Mouse (Mus musculus): Measurements from ENCODE around the gene Cryzl2. TPM values are rescaled to one million over a fixed set of nuclear protein-coding genes. Genes with fewer than 3 reads are reported as not detected.

The Cryzl2 gene
- polyA plus RNA-seq, 1 experiment = 13.8 TPM

DNA sequence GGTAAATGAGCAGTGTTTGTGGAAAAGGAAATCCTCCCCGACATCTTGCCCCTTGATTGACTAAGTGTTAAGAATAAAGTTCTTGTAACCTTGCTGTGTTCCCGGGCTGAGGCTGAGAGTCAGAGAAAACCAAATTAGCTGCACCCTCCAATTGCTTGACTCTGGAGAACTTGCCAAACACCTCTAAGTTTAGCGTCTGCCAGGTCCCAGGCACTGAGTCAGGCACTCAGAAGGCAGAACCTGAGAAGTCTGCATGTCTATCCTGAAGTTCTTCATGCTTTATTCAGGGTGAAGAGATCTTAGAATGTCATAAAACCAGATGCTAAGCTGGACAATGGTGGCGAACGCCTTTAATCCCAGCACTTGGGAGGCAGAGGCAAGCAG is 9.6 kb upstream of the Cryzl2 start:
- Histone ChIP-seq H3K4me3 (ENCODE audit: insufficient read depth, low read length) (no peak overlapping the region), H3K27ac (ENCODE audit: insufficient read depth, low read length) (no peak overlapping the region), H3K4me1 (ENCODE audit: control insufficient read depth, insufficient read depth, low read length) (peaks cover 4% of the 10 kb centered on the region)
- TF ChIP-seq POLR2A (IDR thresholded peaks at IDR 0.05; ENCODE audit: extremely low read depth, insufficient read depth, low read length) = no peak
- TF ChIP-seq CTCF (IDR thresholded peaks at IDR 0.05; ENCODE audit: extremely low read depth, insufficient read depth, low read length) = no peak

DNA sequence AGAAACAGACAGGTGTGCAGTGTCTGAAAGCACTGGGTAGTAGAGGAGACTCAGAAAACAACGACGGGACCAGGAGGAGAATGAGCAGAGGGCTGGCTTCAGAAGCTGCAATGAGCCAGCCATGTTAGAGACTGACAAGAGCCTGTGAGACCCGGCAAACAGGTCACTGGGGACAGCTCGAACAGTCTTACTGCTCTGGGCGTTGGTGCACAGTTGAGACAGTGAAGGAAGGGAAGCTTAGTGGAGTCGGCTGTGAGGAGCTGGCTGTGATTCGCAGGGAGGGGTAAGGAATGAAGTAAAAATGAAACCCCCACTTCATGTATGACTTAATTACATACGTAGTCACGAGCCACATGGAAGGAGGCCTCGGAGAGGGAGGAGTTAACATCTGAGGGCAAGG is 8.8 kb upstream of the Cryzl2 start:
- TF ChIP-seq CTCF (IDR thresholded peaks at IDR 0.05; ENCODE audit: extremely low read depth, insufficient read depth, low read length) (no peak), POLR2A (IDR thresholded peaks at IDR 0.05; ENCODE audit: extremely low read depth, insufficient read depth, low read length) (no peak)
- peaks cover 4% of the 10 kb centered on the region for H3K4me1 ChIP-seq (ENCODE audit: control insufficient read depth, insufficient read depth, low read length)
- H3K27ac ChIP-seq (ENCODE audit: insufficient read depth, low read length) = no peak overlapping the region
- H3K4me3 ChIP-seq (ENCODE audit: insufficient read depth, low read length) = no peak overlapping the region

DNA sequence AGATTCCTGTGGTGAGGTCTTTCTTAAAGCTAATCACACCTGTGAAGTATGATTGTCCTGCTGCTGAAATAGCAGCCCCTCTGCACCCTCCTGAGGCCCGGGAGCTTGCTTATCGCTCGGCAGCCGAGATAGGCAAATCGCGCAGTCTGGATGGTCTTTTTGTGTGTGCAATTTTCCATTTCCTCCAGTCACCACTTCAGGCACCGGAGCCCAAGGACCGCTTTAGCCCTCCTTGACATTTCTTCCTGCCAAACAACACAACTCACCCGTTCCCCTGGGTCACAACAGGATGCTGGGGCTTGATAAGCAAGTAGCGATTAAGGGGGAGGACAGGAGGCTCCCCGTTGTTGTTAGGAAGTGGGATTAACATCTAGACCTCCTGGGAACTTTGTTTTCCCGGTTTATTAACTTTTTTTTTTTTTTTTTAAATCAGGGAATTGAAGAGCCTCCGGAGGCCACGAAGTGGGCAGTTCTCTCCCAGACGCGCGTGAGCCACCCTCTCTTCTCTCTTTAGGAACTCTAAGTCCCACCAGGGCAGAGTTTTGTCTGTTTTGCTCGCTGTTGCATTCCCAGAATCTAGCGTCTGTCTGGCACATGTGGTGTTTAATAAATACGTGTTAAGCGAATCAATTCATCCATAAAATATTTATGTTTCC is 8.3 kb upstream of the Cryzl2 start:
- H3K27ac ChIP-seq (ENCODE audit: insufficient read depth, low read length) = no peak overlapping the region
- H3K4me1 ChIP-seq (ENCODE audit: control insufficient read depth, insufficient read depth, low read length) = no peaks in the 10 kb centered on the region
- TF ChIP-seq POLR2A (IDR thresholded peaks at IDR 0.05; ENCODE audit: extremely low read depth, insufficient read depth, low read length) (no peak), CTCF (IDR thresholded peaks at IDR 0.05; ENCODE audit: extremely low read depth, insufficient read depth, low read length) (no peak)
- no peak overlapping the region for H3K4me3 ChIP-seq (ENCODE audit: insufficient read depth, low read length)

DNA sequence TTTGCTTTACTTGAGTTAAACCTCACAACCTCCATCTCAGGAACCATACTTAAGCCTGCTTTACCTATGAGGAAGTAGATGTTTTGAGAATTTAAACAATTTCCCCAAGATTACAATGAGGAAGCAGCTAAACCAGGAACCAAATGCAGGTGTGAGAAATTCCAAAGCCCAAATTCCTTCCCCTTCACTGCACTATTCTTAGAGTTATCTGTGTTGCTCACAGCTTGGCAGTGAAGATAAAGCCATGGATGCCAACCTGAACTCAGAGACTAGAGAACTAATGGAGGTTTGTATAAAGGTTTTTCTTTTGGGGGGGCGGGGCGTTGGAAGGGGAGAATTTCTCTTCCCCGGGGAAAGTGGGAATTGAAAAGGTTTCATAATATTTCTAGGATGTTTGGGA is 6.1 kb upstream of the Cryzl2 start:
- no peak overlapping the region for H3K4me3 ChIP-seq (ENCODE audit: insufficient read depth, low read length)

DNA sequence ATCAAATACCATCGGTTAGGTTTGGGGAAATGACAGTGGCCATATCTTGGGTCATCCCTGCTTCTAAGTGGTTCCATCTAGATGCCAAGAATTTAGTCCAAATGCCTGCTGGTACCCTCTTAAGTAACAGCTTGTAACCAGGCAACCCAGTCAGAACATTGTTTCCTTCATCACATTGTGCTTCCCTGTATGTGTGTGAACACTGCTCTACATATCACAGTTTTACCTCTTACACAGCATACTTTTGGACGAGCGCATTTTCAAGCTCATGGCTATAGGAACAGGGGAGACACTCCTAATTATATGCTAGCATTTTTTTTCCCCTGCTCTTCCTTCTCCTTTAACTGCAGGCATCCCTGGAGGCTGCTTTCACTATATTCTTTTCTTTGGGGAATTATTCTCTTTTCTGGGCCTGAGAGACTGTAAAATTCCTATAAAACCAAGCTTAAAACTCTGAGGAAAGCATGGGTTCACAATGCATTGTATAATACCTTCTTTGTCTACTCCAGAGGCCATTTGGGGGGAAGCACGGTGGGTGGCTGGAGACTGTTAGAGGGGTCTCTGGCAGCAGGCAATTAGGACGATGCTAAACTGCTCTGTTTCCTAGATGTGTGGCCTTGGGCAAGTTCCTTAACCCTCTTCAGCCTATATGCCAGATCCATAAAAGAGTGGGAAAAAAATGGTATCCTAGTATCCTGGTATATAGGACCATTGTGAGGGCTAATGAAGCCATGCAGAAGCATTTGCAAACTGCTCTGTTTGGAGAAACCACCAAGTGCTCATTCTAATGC is 5.4 kb upstream of the Cryzl2 start:
- Histone ChIP-seq H3K27ac (ENCODE audit: insufficient read depth, low read length) (no peak overlapping the region), H3K4me3 (ENCODE audit: insufficient read depth, low read length) (no peak overlapping the region)
- no peak for TF ChIP-seq CTCF (IDR thresholded peaks at IDR 0.05; ENCODE audit: extremely low read depth, insufficient read depth, low read length)
- no peak for TF ChIP-seq POLR2A (IDR thresholded peaks at IDR 0.05; ENCODE audit: extremely low read depth, insufficient read depth, low read length)

More for the DNA sequence above, 6.1 kb upstream of the Cryzl2 start:
- Histone ChIP-seq H3K27ac (ENCODE audit: insufficient read depth, low read length) (no peak overlapping the region), H3K4me1 (ENCODE audit: control insufficient read depth, insufficient read depth, low read length) (no peaks in the 10 kb centered on the region)
- TF ChIP-seq POLR2A (IDR thresholded peaks at IDR 0.05; ENCODE audit: extremely low read depth, insufficient read depth, low read length) = no peak
- no peak for TF ChIP-seq CTCF (IDR thresholded peaks at IDR 0.05; ENCODE audit: extremely low read depth, insufficient read depth, low read length)

DNA sequence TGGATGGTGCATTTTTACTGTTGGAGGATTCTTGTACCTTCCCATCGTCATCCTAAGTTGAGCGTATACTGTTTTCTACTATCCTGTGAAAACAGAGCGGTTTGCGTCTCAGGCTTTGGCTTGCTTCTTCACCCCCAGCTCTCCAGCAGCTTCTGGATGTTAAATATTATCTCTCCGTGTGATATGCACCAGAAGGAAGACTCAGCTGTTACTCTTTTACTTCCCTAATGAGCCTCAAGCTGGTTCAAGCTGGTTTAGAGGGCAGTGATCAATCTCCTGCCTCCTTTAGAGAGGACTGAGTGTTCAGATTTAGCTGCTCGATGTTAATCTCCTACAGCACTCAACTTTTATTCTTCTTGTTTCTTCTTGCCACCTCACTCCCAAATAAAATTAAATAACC is 3.5 kb upstream of the Cryzl2 start:
- H3K27ac ChIP-seq (ENCODE audit: insufficient read depth, low read length) = no peak overlapping the region
- TF ChIP-seq CTCF (IDR thresholded peaks at IDR 0.05; ENCODE audit: extremely low read depth, insufficient read depth, low read length) (no peak), POLR2A (IDR thresholded peaks at IDR 0.05; ENCODE audit: extremely low read depth, insufficient read depth, low read length) (no peak)

More for the DNA sequence above, 5.4 kb upstream of the Cryzl2 start:
- no peaks in the 10 kb centered on the region for H3K4me1 ChIP-seq (ENCODE audit: control insufficient read depth, insufficient read depth, low read length)

DNA sequence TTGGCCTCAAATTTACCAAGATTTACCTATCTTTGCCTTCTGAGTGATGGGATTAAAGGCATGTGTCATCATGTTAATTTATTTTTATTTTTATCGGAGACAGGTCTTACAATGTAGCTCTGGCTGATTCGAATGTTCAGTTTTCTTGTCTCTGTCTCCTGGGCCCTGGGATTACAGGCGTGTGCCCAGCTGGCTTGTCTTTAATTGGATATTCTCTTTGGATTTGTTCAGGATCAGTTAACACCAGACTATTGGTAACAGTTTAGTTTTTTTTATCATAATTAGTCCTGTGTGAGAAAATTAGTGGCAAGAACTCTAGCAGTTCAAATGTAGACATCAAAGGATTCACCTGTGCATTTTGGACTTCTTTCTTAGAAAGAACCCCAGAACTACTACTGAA is 588 bp upstream of the Cryzl2 start:
- Histone ChIP-seq H3K4me3 (ENCODE audit: insufficient read depth, low read length) (no peak overlapping the region), H3K4me1 (ENCODE audit: control insufficient read depth, insufficient read depth, low read length) (peaks cover 2% of the 10 kb centered on the region; the same call in 1 of the 2 replicates), H3K27ac (ENCODE audit: insufficient read depth, low read length) (no peak overlapping the region)
- TF ChIP-seq CTCF (IDR thresholded peaks at IDR 0.05; ENCODE audit: extremely low read depth, insufficient read depth, low read length) = no peak
- no peak for TF ChIP-seq POLR2A (IDR thresholded peaks at IDR 0.05; ENCODE audit: extremely low read depth, insufficient read depth, low read length)

More for the DNA sequence above, 3.5 kb upstream of the Cryzl2 start:
- Histone ChIP-seq H3K4me1 (ENCODE audit: control insufficient read depth, insufficient read depth, low read length) (peaks cover 2% of the 10 kb centered on the region; the same call in 1 of the 2 replicates), H3K4me3 (ENCODE audit: insufficient read depth, low read length) (no peak overlapping the region)

DNA sequence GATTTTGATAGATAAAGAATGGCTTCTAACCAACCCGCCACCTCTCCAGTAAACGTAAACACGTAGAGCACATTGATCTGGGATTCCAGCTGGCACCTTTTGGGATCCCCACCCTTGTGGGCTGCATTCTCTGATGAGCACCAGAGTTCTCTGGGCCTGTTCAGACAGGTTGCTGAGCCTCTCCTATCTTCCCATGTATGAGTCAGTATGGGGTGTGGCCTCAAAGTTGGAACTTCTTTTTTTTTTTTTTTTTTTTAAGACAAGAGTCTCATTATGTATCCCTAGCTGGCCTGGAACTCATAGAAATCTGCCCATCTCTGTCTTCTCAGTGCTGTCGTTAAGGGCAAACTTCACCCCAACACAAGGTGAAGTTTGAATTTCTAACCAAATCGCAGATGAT is 1.5 kb downstream of the Cryzl2 start:
- peaks cover 2% of the 10 kb centered on the region; the same call in 1 of the 2 replicates for H3K4me1 ChIP-seq (ENCODE audit: control insufficient read depth, insufficient read depth, low read length)
- no peak for TF ChIP-seq POLR2A (IDR thresholded peaks at IDR 0.05; ENCODE audit: extremely low read depth, insufficient read depth, low read length)
- no peak overlapping the region for H3K4me3 ChIP-seq (ENCODE audit: insufficient read depth, low read length)
- no peak overlapping the region for H3K27ac ChIP-seq (ENCODE audit: insufficient read depth, low read length)

DNA sequence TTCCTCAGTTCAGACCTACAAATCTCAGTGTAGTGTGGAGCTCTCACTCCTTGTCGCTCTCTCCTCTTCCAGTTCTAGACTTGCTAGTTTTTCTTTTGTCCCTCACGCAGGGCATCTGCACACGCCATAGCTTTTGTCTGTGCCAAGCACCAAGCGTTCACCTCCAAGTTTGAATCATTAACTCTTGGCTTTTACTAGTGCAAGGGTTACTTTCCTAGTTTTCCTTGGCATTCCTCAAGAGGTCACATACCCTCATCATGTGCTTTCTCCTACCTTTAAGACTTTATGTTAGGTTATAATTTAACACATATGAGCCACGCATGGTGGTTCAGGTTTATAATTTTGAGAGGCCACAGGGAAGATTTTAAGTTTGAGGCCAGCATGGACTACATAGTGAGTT is 2.9 kb downstream of the Cryzl2 start:
- no peak for TF ChIP-seq POLR2A (IDR thresholded peaks at IDR 0.05; ENCODE audit: extremely low read depth, insufficient read depth, low read length)
- no peak for TF ChIP-seq CTCF (IDR thresholded peaks at IDR 0.05; ENCODE audit: extremely low read depth, insufficient read depth, low read length)
- Histone ChIP-seq H3K4me1 (ENCODE audit: control insufficient read depth, insufficient read depth, low read length) (peaks cover 2% of the 10 kb centered on the region; the same call in 1 of the 2 replicates), H3K27ac (ENCODE audit: insufficient read depth, low read length) (no peak overlapping the region), H3K4me3 (ENCODE audit: insufficient read depth, low read length) (no peak overlapping the region)

DNA sequence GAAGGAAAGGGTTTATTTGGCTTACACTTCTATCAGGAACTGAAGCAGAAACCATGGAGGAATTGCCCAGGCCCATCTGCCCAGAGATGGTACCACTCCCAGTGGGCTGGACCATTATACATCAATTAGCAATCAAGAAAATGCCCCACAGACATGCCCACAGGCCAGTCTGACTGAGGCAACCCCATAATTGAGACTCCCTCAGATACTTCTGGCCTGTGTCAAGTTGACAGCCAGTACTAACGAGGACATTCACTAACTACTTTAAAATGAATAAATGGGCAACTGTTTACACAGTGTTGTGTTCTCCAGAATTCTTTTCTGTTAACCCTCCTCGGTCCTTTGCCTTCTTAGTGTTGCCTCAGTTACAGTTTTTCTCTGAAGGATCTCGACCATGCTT is 4.0 kb downstream of the Cryzl2 start:
- Histone ChIP-seq H3K27ac (ENCODE audit: insufficient read depth, low read length) (no peak overlapping the region), H3K4me3 (ENCODE audit: insufficient read depth, low read length) (no peak overlapping the region), H3K4me1 (ENCODE audit: control insufficient read depth, insufficient read depth, low read length) (peaks cover 2% of the 10 kb centered on the region; the same call in 1 of the 2 replicates)
- TF ChIP-seq POLR2A (IDR thresholded peaks at IDR 0.05; ENCODE audit: extremely low read depth, insufficient read depth, low read length) = no peak
- no peak for TF ChIP-seq CTCF (IDR thresholded peaks at IDR 0.05; ENCODE audit: extremely low read depth, insufficient read depth, low read length)

Measured in cortical plate, adult 2 months (tissue).